Mouse (Mus musculus): Measurements from ENCODE around the gene Olfr1411.

Gene Olfr1411

GRCm38 (mm10) chr1:92594111-92594510, at the start of gene Olfr1411:
TSS of gene Olfr1411 (plus strand) at chr1:92594411.
- DNase-seq (ENCODE audit: low read depth, low spot score) = no peak

GRCm38 (mm10) chr1:92545929-92546328, 48.3 kb upstream of the Olfr1411 start:
- no peak for DNase-seq (ENCODE audit: low read depth, low spot score)

- DNase-seq (ENCODE audit: low read depth, low spot score) = no peak
Measured at GRCm38 (mm10) chr1:92571022-92571421, 23.2 kb upstream of the Olfr1411 start, which contains the start of gene Olfr1413. TSS of gene Olfr1413 (plus strand) at chr1:92571322.

GRCm38 (mm10) chr1:92585479-92585878, 8.7 kb upstream of the Olfr1411 start, which contains the start of gene Olfr1412:
TSS of gene Olfr1412 (plus strand) at chr1:92585779.
- DNase-seq (ENCODE audit: low read depth, low spot score) = no peak

GRCm38 (mm10) chr1:92596019-92596418, 1.8 kb downstream of the Olfr1411 start:
- no peak for DNase-seq (ENCODE audit: low read depth, low spot score)

GRCm38 (mm10) chr1:92605482-92605881, 11.3 kb downstream of the Olfr1411 start, which contains the start of gene Olfr1410:
TSS of gene Olfr1410 (plus strand) at chr1:92605782.
- no peak for DNase-seq (ENCODE audit: low read depth, low spot score)

- DNase-seq (ENCODE audit: low read depth, low spot score) = no peak
Measured at GRCm38 (mm10) chr1:92607711-92608110, 13.5 kb downstream of the Olfr1411 start.

- DNase-seq (ENCODE audit: low read depth, low spot score) = peak; percentile 51
Measured at GRCm38 (mm10) chr1:92611008-92611407, 16.8 kb downstream of the Olfr1411 start.

GRCm38 (mm10) chr1:92613175-92613574, 19.0 kb downstream of the Olfr1411 start:
- no peak for DNase-seq (ENCODE audit: low read depth, low spot score)

- no peak for DNase-seq (ENCODE audit: low read depth, low spot score)
Measured at GRCm38 (mm10) chr1:92614516-92614915, 20.3 kb downstream of the Olfr1411 start.

- no peak for DNase-seq (ENCODE audit: low read depth, low spot score)
Measured at GRCm38 (mm10) chr1:92616046-92616445, 21.8 kb downstream of the Olfr1411 start.

GRCm38 (mm10) chr1:92617488-92617887, 23.3 kb downstream of the Olfr1411 start, which contains the start of gene Olfr12:
TSS of gene Olfr12 (plus strand) at chr1:92617788.
- no peak for DNase-seq (ENCODE audit: low read depth, low spot score)

- DNase-seq (ENCODE audit: low read depth, low spot score) = no peak
Measured at GRCm38 (mm10) chr1:92618360-92618759, 24.1 kb downstream of the Olfr1411 start.

- no peak for DNase-seq (ENCODE audit: low read depth, low spot score)
Measured at GRCm38 (mm10) chr1:92628227-92628626, 34.0 kb downstream of the Olfr1411 start.

- DNase-seq (ENCODE audit: low read depth, low spot score) = no peak
Measured at GRCm38 (mm10) chr1:92632196-92632595, 38.0 kb downstream of the Olfr1411 start.

- peak; percentile 71 for DNase-seq (ENCODE audit: low read depth, low spot score)
Measured at GRCm38 (mm10) chr1:92632948-92633347, 38.7 kb downstream of the Olfr1411 start.

- no peak for DNase-seq (ENCODE audit: low read depth, low spot score)
Measured at GRCm38 (mm10) chr1:92633726-92634125, 39.5 kb downstream of the Olfr1411 start.

GRCm38 (mm10) chr1:92634569-92634968, 40.4 kb downstream of the Olfr1411 start:
- DNase-seq (ENCODE audit: low read depth, low spot score) = no peak

- DNase-seq (ENCODE audit: low read depth, low spot score) = no peak
Measured at GRCm38 (mm10) chr1:92634976-92635599, 40.9 kb downstream of the Olfr1411 start.

- DNase-seq (ENCODE audit: low read depth, low spot score) = no peak
Measured at GRCm38 (mm10) chr1:92636015-92636414, 41.8 kb downstream of the Olfr1411 start.

- no peak for DNase-seq (ENCODE audit: low read depth, low spot score)
Measured at GRCm38 (mm10) chr1:92636676-92637075, 42.5 kb downstream of the Olfr1411 start.

- DNase-seq (ENCODE audit: low read depth, low spot score) = no peak
Measured at GRCm38 (mm10) chr1:92637501-92638172, 43.4 kb downstream of the Olfr1411 start.

GRCm38 (mm10) chr1:92638181-92638580, 44.0 kb downstream of the Olfr1411 start:
- DNase-seq (ENCODE audit: low read depth, low spot score) = no peak

All from CD4-positive helper T cell, adult 2 months (primary cell).